Mouse (Mus musculus): ENCODE measurements at regions not wholly inside any gene's neighbourhood (a gene's known extent, or its start where the extent isn't known, plus 50 kb on each side); places are given as distances from the start of the nearest gene placed in this dataset.
A peak's percentile ranks its signal among the peaks of the same experiment; 100 is the strongest.
"Not testable (repeated sequence)": the region's sequence is repeated elsewhere in the genome, so short reads cannot be mapped to it uniquely, and the experiment has no call there.

DNA sequence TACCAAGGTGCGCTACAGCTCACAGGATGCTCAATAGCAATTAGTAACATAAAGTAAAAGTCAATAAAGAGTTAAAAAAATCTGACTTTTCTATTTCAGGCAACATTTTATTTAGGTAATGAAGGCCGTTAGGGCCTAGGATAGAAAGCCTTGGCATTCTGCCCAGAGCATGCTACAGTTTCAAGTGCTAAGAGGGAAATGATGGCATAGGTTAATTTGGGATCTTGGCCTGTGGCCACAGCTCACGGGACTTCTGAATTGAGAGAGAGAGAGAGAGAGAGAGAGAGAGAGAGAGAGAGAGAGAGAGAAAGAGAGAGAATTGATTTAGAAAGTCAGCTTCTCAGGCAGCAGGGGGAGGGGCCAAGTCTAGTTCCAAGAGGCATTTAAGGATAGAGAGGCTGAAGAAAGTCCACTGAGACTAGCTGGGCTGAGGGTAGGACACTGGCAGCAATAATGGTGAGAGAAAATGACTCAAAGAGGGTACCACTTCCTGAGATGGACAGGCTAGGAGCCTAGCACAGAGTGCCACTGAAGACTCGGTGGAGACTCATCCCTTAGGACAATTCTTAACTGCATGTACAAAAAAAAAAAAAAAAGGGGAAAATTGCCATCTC lies 52.6 kb upstream of the Klf14 start:
- peak; percentile 73 for DNase-seq (ENCODE audit: low spot score in 2 of 2)

DNA sequence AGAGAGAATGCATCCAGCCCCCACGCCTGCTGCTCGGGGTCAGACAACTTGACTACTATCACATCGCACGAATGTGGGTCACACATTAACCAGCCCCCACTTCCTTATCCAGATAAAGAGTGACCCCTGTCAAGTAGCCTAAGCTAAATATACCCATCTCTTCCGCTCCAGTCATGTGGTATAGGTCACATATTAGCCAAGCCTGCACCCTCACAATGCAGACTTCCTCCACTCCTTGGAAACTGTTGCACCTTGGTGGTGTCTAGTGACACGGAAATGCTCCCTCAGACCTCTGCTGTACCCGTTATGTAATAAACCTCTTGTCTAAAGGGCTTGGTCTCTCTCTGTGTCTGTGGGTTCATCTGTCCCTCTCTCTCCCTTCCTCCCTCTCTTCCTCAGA lies 57.7 kb upstream of the Klf14 start:
- no peak for DNase-seq (ENCODE audit: low spot score in 2 of 2)

- no peak for DNase-seq (ENCODE audit: low spot score in 2 of 2)
Observed at GRCm38 (mm10) chr6:31021776-31022175, 62.9 kb upstream of the Klf14 start.

DNA sequence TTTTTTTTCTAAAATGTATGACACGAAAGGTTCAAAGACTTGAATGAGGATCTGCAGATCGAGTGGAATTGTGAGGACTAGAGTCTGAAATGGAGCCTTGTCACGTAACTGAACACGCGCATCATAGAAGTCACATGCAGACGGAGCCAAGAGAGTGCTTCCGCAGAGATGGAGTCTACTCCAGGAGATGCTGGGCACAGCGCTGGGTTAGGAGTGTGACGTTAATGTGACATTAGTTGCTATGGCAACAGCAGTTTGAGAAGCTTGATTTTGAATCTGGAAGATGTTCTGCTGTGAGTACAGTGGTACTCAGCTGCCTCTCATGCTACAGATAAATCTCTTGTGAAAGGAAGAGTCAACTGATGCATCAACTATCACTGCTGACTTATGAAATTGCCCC lies 70.9 kb upstream of the Klf14 start:
- peak; percentile 75 to 90 for DNase-seq (ENCODE audit: low spot score in 2 of 2)

DNA sequence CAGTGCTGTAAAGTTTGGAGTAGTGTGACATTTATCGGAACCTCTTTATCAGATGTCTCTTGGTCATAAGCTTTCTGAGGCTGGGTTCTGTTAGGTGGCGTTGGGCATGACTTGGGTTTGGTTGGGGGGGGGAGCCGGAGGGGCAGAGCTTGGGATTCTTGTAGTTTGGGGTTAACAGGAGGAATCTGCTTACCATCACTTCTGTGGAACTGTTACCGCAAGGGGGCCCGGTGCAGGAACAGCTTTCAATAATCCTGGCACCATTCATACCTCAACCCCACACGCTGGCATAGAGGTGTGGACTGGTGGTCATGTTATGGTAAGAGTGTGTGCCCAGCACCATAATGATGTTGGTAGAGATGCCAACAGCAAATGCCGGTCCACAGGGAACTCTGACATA lies 72.1 kb upstream of the Klf14 start:
- peak in 1 of 2 experiments; percentile 14 for DNase-seq (ENCODE audit: low spot score in 2 of 2)

DNA sequence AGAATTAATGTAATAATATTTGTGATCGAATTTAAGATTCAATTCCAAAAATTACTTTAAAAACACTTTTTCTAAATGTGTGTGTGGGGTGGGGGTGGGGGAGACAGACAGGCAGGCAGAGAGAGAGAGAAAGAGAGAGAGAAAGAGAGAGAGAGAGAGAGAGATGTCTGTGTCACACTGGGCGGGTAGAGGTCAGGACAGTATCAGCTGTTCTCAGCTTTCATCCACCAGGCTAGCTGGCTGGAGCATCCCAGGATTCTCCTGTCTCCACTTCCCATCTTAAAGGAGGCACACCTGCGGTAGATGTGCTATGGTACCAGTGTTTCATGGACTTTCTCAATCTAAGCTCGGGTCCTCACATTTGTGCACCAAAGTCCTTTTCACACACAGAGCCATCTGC lies 73.3 kb upstream of the Klf14 start:
- peak in 1 of 2 experiments; percentile 15 for DNase-seq (ENCODE audit: low spot score in 2 of 2)

DNA sequence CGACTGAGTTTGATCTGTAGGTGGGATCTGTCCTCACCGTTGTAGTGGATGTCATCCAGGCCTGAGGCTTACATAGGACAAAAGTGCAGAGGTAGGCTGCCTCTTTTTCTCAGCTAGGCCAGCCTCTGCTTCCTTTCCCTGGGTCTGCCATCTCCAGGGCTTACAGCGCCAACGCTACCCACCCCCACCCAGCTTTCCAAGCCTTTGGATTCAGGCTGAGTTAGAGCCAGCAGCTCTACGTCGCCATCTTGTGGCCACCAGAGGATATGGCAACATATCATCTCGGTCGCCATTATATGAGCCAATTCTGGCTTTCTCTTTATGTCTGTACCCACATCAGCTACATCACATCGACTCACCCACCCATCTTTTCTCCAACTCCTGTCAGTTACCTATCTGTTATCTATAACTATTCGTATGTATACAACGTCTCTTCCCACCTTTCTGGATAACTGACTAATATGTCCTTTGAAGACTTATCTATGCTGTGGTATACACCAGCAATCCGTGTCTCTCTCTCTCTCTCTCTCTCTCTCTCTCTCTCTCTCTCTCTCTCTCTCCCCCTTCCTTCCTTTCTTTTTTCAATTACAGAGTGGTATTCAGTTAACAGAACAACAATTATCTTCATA lies 74.2 kb upstream of the Klf14 start:
- peak; percentile 75 to 78 for DNase-seq (ENCODE audit: low spot score in 2 of 2)

GRCm38 (mm10) chr6:31034796-31035195 lies 75.9 kb upstream of the Klf14 start:
- DNase-seq (ENCODE audit: low spot score in 2 of 2), result no peak

DNA sequence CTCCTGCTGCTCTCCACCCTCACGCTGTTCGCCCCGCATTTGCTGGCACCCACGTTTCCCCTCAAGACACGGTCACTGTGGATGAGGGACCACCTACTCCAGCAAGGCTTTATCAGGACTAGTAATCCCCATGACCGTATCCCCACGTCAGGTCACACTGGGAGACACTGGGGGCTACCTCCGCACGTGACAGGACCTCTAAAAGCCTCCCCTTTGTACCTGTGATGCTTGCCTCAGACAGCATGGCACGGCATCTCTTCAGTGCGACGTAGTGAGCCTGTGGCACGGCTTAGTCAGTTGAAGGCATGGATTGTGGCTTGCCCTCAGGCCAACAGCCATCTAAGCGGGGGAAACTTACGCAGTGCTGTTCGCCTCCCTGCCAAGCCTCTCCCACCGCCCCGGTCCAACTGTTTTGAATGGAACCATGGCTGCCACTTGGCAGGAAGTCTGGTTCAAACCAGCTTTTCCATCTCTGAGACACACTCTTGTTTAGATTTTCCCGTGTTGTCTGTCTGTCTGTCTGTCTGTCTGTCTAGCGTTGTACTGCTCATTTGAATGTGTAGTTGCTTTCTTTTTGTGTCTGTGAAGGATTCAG lies 79.0 kb upstream of the Klf14 start:
- DNase-seq (ENCODE audit: low spot score in 2 of 2), result peak in 1 of 2 experiments; percentile 56

- DNase-seq (ENCODE audit: low spot score in 2 of 2), result not testable (repeated sequence)
Observed at GRCm38 (mm10) chr6:31038445-31038844, 79.6 kb upstream of the Klf14 start.

DNA sequence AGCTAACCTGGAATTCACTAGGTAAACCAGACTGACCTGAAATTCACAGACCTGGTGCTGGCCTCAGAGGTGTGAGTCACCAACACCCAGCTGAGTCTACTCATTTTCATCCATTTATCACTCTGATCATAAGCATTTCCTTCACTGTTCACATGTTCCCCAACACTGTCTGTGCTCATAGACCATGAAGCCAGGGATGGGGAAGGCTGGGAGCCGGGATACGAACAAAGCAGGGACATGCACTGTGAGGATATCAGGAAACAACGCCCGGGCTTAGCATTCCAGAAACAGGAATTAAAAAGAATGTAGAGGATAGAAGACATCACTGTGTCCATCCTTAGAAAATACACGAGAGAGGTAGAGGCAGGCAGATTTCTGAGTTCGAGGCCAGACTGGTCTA lies 80.6 kb upstream of the Klf14 start:
- DNase-seq (ENCODE audit: low spot score in 2 of 2), result no peak

GRCm38 (mm10) chr6:31040783-31041182 lies 81.9 kb upstream of the Klf14 start:
- no peak for DNase-seq (ENCODE audit: low spot score in 2 of 2)

DNA sequence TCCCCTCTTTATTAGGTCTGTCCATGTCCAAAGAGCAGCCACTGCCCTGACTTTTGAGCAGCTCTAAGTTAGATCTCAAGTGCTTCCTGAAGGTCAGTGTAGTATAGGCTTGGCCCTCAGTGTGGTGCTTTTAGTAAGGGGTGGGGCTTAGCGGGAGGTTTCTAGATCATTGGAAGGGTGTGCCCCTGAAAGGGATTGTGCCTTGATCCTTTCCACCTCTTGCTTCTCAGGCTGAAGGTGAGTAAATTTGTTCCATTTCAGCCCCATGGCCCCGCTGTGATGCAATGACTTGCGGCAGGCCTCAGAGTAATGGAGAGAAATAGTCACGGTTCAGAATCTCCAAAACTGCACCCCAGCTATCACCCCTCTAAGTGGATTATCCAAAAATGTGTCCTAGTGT lies 84.5 kb upstream of the Klf14 start:
- DNase-seq (ENCODE audit: low spot score in 2 of 2), result no peak

- no peak for DNase-seq (ENCODE audit: low spot score in 2 of 2)
Observed at GRCm38 (mm10) chr6:31043919-31044318, 85.0 kb upstream of the Klf14 start.

DNA sequence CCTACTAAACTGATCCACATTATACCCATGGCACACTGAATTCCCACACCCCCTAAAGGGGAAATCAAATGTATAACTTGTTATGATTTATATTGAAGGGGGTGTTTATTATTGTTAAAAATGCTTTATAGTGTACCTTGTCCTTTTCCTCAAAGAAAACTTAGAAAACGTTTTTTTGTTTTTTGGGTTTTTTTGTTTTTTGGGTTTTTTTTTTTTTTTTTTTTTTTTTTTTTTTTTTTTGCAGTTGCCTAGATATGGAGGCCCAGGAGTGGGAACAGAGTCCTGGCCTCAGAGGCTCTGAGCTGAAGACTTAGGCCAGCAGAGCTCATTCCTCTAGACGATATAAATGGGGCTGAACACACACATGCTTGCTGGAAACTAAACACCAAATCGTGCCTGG lies 87.3 kb upstream of the Klf14 start:
- no peak for DNase-seq (ENCODE audit: low spot score in 2 of 2)

- DNase-seq (ENCODE audit: low spot score in 2 of 2), result no peak
Observed at GRCm38 (mm10) chr6:31048920-31049576, 90.2 kb upstream of the Klf14 start.

- DNase-seq (ENCODE audit: low spot score in 2 of 2), result no peak
Observed at GRCm38 (mm10) chr6:31050831-31051230, 92.0 kb upstream of the Klf14 start.

DNA sequence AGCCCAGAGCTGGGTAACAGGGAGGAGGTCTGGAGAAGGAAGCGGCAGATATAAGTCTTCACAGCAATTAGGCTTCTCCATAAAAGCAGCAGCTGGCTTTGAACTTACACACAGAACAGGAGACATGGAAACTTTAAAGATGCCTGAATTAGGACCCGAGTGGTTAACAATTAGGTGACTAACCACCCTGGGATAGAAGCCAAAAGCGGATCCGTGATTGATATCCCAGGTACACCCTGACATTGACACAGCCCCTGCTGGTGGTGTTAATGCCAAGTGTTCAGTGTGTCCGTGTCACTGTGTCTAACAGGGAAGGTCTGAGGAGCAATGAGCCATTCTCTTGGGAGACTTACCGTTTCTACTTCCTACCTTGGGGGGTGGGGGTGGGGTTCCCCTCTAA lies 92.9 kb upstream of the Klf14 start:
- no peak for DNase-seq (ENCODE audit: low spot score in 2 of 2)

- DNase-seq (ENCODE audit: low spot score in 2 of 2), result no peak
Observed at GRCm38 (mm10) chr6:31053003-31053402, 94.1 kb upstream of the Klf14 start.

DNA sequence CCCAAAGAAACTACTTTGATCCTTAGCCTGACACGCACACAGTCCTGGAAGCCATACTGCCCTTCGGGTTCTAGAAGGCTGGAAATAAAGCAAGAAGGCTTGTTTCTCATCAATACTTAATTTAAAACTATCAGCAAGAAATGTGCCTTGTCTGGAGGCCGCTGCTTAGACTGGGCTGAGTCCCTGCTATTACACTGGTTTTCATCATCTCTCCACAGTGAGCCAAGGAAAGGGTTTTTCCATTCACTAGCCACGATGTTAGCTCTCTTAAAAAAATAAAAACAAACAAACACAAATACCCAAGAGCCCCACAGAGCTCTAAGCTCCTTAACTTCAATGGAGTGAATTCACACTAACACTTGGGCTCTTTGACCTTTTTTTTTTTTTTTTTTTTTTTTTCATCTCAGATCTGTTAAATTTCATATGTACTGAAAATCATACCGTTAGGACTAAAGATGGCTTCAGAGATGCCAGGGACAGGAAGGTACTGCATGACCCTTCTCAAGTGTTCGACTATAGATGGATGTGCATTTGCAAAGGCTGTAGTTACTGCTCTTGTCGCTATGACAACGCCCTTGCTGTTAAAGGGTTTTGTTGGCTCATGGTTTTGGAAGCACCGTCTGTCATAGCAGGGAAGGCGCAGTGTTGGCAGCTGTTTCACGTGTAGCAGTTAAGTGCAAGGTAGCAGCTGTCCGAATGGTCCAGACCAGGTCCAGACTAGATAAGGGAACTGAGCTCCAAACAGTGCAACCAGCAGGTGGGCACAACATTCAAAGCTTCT lies 98.1 kb upstream of the Klf14 start:
- DNase-seq (ENCODE audit: low spot score in 2 of 2), result no peak

DNA sequence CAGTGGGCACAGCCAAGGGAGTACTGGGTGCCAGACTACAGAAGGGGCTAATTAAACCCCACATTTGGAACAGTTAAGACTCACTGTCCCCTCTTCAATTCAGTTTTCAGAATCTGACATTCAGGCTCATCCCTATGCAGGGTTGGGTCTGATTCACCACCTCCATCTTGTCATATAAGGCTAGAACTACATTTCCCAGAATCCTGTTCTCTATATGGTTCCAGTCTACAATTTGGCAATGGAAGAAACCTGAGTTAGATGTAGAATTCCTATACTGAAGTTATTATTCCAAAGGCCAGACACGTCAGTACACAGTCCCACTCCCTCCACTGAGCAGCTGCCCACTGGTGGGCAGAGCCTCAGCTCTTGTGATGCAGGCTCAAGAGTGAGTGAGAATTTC lies 99.4 kb upstream of the Klf14 start:
- DNase-seq (ENCODE audit: low spot score in 2 of 2), result no peak

DNA sequence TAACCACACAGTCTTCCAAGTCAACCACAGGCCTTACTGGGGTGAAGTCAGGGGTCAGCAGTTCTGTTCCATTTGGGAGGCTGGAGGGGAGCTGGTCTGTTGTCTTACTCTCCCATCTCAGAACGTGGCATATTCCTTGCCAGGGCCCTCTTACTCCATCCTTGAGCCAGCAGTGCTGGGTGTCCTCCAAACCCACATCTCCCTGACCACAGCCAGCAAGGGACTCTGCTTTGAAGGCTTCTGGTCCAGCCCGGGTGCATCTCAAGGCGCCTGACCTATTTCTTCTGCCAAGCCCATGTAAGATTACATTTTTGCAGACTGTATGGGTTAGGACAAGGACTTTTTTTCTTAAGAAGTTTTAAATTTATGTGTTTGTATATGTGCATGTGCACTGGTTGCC lies 100.1 kb upstream of the Klf14 start:
- DNase-seq (ENCODE audit: low spot score in 2 of 2), result no peak

Data from right cerebral cortex, postnatal 10 days (tissue).